Mouse (Mus musculus): ENCODE results near the gene Pomp.
A peak's percentile ranks its signal among the peaks of the same experiment; 100 is the strongest.
"Not testable (repeated sequence)": the region's sequence is repeated elsewhere in the genome, so short reads cannot be mapped to it uniquely, and the experiment has no call there.

Gene Pomp

GRCm38 (mm10) chr5:147850194-147850593, 10.1 kb upstream of the Pomp start:
- no peak for DNase-seq (ENCODE audit: low read depth, low spot score)

GRCm38 (mm10) chr5:147860076-147860448, 199 bp upstream of the Pomp start:
- no peak for DNase-seq (ENCODE audit: low read depth, low spot score)

- no peak for DNase-seq (ENCODE audit: low read depth, low spot score)
Measured at GRCm38 (mm10) chr5:147868674-147869073, 8.4 kb downstream of the Pomp start.

GRCm38 (mm10) chr5:147869568-147869967, 9.3 kb downstream of the Pomp start:
- no peak for DNase-seq (ENCODE audit: low read depth, low spot score)

GRCm38 (mm10) chr5:147870296-147870695, 10.0 kb downstream of the Pomp start:
- no peak for DNase-seq (ENCODE audit: low read depth, low spot score)

- DNase-seq (ENCODE audit: low read depth, low spot score), result no peak
Measured at GRCm38 (mm10) chr5:147871091-147871820, 11.0 kb downstream of the Pomp start.

GRCm38 (mm10) chr5:147874491-147875065, 14.3 kb downstream of the Pomp start:
- no peak for DNase-seq (ENCODE audit: low read depth, low spot score)

GRCm38 (mm10) chr5:147875210-147875609, 14.9 kb downstream of the Pomp start:
- DNase-seq (ENCODE audit: low read depth, low spot score), result no peak

- DNase-seq (ENCODE audit: low read depth, low spot score), result no peak
Measured at GRCm38 (mm10) chr5:147877520-147877919, 17.3 kb downstream of the Pomp start.

- no peak for DNase-seq (ENCODE audit: low read depth, low spot score)
Measured at GRCm38 (mm10) chr5:147879971-147880682, 19.9 kb downstream of the Pomp start.

GRCm38 (mm10) chr5:147883581-147883980, 23.3 kb downstream of the Pomp start:
- DNase-seq (ENCODE audit: low read depth, low spot score), result no peak

GRCm38 (mm10) chr5:147888313-147889297, 28.3 kb downstream of the Pomp start:
- DNase-seq (ENCODE audit: low read depth, low spot score), result no peak

GRCm38 (mm10) chr5:147892735-147893134, 32.5 kb downstream of the Pomp start:
- DNase-seq (ENCODE audit: low read depth, low spot score), result no peak

- DNase-seq (ENCODE audit: low read depth, low spot score), result no peak
Measured at GRCm38 (mm10) chr5:147893143-147893542, 32.9 kb downstream of the Pomp start.

- DNase-seq (ENCODE audit: low read depth, low spot score), result no peak
Measured at GRCm38 (mm10) chr5:147893766-147894454, 33.6 kb downstream of the Pomp start.

- peak; percentile 88 for DNase-seq (ENCODE audit: low read depth, low spot score)
Measured at GRCm38 (mm10) chr5:147894455-147895076, 34.3 kb downstream of the Pomp start, which contains the start of gene Slc46a3. Gene Slc46a3, minus strand, starts transcription at chr5:147894815.

GRCm38 (mm10) chr5:147895436-147896198, 35.4 kb downstream of the Pomp start:
- no peak for DNase-seq (ENCODE audit: low read depth, low spot score)

- not testable (repeated sequence) for DNase-seq (ENCODE audit: low read depth, low spot score)
Measured at GRCm38 (mm10) chr5:147896501-147896900, 36.2 kb downstream of the Pomp start.

- no peak for DNase-seq (ENCODE audit: low read depth, low spot score)
Measured at GRCm38 (mm10) chr5:147898254-147898653, 38.0 kb downstream of the Pomp start.

All from telencephalon, adult 2 months (tissue).